Mouse (Mus musculus) mouse trophoblast stem cell (cell line): ENCODE measurements around the gene Map4k4.

Experiments used
- in situ Hi-C, 2 experiments: fragments of 300-500 bp; cut with MseI, MboI; formaldehyde crosslinking; loops; 2 replicates in 1 of 2; 3 replicates in 1 of 2; pipeline ENCODE4 v1.15.1; 2025

Map4k4 gene

GRCm38 (mm10) chr1:40033315-40033714 lies 132.6 kb downstream of the Map4k4 start:
- in situ Hi-C loops = no loop called here

- in situ Hi-C loops = no loop called here
Observed at GRCm38 (mm10) chr1:40033743-40034420, 133.2 kb downstream of the Map4k4 start.

- in situ Hi-C loops = no loop called here
Observed at GRCm38 (mm10) chr1:40037831-40038230, 137.1 kb downstream of the Map4k4 start.

- in situ Hi-C loops = no loop called here
Observed at GRCm38 (mm10) chr1:40045686-40046085, 145.0 kb downstream of the Map4k4 start.

GRCm38 (mm10) chr1:40046600-40046999 lies 145.9 kb downstream of the Map4k4 start:
- in situ Hi-C loops = no loop called here

GRCm38 (mm10) chr1:40051157-40051556 lies 150.4 kb downstream of the Map4k4 start:
- in situ Hi-C loops = no loop called here

- in situ Hi-C loops = no loop called here
Observed at GRCm38 (mm10) chr1:40052156-40052555, 151.4 kb downstream of the Map4k4 start.

- in situ Hi-C loops = no loop called here
Observed at GRCm38 (mm10) chr1:40053071-40053470, 152.4 kb downstream of the Map4k4 start.

- in situ Hi-C loops = no loop called here
Observed at GRCm38 (mm10) chr1:40055051-40055450, 154.3 kb downstream of the Map4k4 start.

GRCm38 (mm10) chr1:40055963-40056362 lies 155.2 kb downstream of the Map4k4 start:
- in situ Hi-C loops = no loop called here

- in situ Hi-C loops = no loop called here
Observed at GRCm38 (mm10) chr1:40057351-40057750, 156.6 kb downstream of the Map4k4 start.

- in situ Hi-C loops = no loop called here
Observed at GRCm38 (mm10) chr1:40058013-40058412, 157.3 kb downstream of the Map4k4 start.

- in situ Hi-C loops = no loop called here
Observed at GRCm38 (mm10) chr1:40059122-40059774, 158.5 kb downstream of the Map4k4 start.

- in situ Hi-C loops = no loop called here
Observed at GRCm38 (mm10) chr1:40061359-40061758, 160.6 kb downstream of the Map4k4 start.

- in situ Hi-C loops = no loop called here
Observed at GRCm38 (mm10) chr1:40063409-40063808, 162.7 kb downstream of the Map4k4 start.

GRCm38 (mm10) chr1:40064508-40064907 lies 163.8 kb downstream of the Map4k4 start:
- in situ Hi-C loops = no loop called here

GRCm38 (mm10) chr1:40072558-40072957 lies 171.8 kb downstream of the Map4k4 start:
- in situ Hi-C loops = no loop called here

- in situ Hi-C loops = no loop called here
Observed at GRCm38 (mm10) chr1:40073779-40074178, 173.1 kb downstream of the Map4k4 start, which contains the start of gene Il1r2. Il1r2 (plus strand) TSS chr1:40074079.
